Mouse (Mus musculus) embryonic facial prominence, embryonic 15.5 days (tissue): ENCODE measurements around the gene Fasn. TPM values are rescaled to one million over a fixed set of nuclear protein-coding genes. Genes with fewer than 3 reads are reported as not detected.

ENCODE experiments used
- ATAC-seq: fragments of 200-750 bp; cut with Nextera tagmentation; 2 replicates; pipeline ENCODE4 v1.8.0; 2017; ENCODE audit warnings: low read depth, moderate TSS enrichment; ENCODE audit not compliant: insufficient number of reproducible peaks, low FRiP score, low TSS enrichment
- H3K27ac ChIP-seq: fragments of 300-500 bp; sonication (generic); replicated peaks from 2 replicates; pipeline ENCODE4 v1.5.1; 2015; ENCODE audit warnings: mild to moderate bottlenecking, inconsistent platforms
- H3K27me3 ChIP-seq: fragments of 300-500 bp; sonication (generic); 2 replicates; pipeline ENCODE4 v1.6.1; 2015; ENCODE audit warnings: inconsistent platforms
- H3K36me3 ChIP-seq: fragments of 300-500 bp; sonication (generic); 2 replicates; pipeline ENCODE4 v1.6.1; 2015; ENCODE audit warnings: mild to moderate bottlenecking, inconsistent platforms
- H3K4me1 ChIP-seq: fragments of 300-500 bp; sonication (generic); 2 replicates; pipeline ENCODE4 v1.6.1; 2015; ENCODE audit warnings: inconsistent platforms
- H3K4me2 ChIP-seq: fragments of 300-500 bp; sonication (generic); replicated peaks from 2 replicates; pipeline ENCODE4 v1.6.1; 2015; ENCODE audit warnings: mild to moderate bottlenecking, inconsistent platforms
- H3K4me3 ChIP-seq: fragments of 300-500 bp; sonication (generic); replicated peaks from 2 replicates; pipeline ENCODE4 v1.5.1; 2015; ENCODE audit warnings: mild to moderate bottlenecking, inconsistent platforms
- H3K9ac ChIP-seq: fragments of 300-500 bp; sonication (generic); 2 replicates; pipeline ENCODE4 v1.6.1; 2015; ENCODE audit warnings: inconsistent platforms
- H3K9me3 ChIP-seq: fragments of 300-500 bp; sonication (generic); replicated peaks from 2 replicates; pipeline ENCODE4 v1.6.1; 2016; ENCODE audit warnings: inconsistent platforms
- WGBS: fragments of 180-500 bp; shearing (Covaris S2); methylation state at CpG from one replicate; pipeline ENCODE4 v1.1.7; 2015; 5-methylcytosine and 5-hydroxymethylcytosine counted together
- polyA plus RNA-seq: library from polyadenylated mRNA; unstranded; fragments of >200 nt; fragmentation: Nextera tagmentation; extraction: Ambion mirVana; gene quantifications from 2 replicates; pipeline ENCODE4 v1.2.1, GENCODE M21; 2015

The Fasn gene
- polyA plus RNA-seq, 1 experiment from 2014 or later: 46.2 TPM

DNA sequence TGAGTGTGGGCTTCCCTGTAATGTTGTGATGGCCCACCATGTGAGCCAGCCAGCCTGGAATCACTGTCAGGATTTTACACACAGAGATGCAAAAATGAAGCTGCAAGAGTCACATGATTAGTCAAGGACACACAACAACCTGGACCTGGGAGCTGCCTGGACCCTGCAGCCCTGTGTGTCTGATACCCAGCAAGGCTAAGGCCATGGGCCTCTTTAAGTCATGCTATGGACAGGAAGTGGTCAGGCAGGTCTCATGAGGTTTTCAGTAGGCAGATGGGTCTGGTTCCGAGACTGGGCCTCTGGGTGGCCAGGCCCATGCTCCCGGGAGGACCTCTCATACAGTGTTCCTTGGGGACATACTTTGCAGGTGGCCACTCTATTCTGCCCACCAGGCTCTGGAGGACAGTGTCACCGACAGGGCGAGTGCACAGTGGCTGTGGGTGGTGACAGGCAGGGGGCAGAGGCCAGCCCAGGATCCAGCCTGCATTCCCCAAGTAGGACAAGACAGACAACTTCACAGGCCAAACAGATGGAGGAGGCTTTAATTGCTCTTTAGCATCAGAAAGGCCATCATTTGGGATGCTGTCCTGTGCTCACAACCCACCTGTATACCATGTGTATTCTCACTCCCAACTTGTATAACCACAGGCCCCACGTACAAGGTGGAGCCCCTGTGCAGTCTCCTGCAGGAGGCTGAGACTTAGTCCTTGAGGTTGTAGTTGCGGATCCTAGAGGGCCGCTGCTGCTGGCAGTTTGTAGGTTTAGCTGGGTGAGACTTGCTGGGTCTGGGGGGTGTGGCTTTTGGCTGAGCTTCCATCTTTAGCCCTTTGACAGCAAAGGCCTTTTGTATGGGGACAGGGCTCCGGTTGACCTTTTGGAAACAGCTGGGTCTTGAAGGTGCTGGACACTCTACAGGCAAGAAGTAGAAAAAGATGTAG lies 1.9 kb upstream of the Fasn start:
- peaks cover 7% of the 10 kb centered on the region for H3K36me3 ChIP-seq
- WGBS: 89% methylated on average over 8 of the region's 8 CpGs
- peak overlapping the region; percentile 97; the same call in 1 of the 2 replicates for H3K27ac ChIP-seq

DNA sequence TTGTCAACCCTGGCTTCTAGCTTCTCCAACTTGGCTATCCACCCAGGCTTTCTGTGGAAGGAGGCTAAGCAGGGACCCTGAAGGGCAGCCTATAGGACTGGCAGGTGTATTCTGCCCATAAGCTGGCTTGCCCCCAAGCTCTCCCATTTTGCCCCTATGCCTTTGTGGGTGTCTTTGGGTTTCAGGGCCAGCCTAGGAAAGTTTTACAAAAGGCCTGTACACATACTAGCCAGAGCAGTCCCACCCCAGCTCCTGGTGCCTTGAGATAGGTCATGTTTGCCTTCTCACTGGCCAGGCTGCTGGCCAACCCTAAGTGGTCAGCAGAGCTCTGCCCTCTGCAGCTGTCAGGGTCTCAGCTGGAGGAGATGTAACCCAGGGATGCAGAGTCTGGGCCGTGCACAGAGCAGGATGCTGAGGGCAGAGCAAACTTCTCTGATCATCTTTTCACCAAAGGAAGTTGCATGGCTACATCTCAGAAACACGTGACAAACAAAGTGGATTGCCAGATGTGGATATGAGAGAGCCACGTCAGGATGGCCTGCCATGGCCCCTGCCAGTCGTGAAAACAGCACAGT lies 1.0 kb upstream of the Fasn start:
- peak overlapping the region; percentile 94 for H3K4me3 ChIP-seq
- no peaks in the 10 kb centered on the region for H3K9me3 ChIP-seq
- ATAC-seq: no peak
- H3K4me2 ChIP-seq: peak overlapping the region; percentile 82
- peak overlapping the region; percentile 97 for H3K27ac ChIP-seq
- peaks cover 34% of the 10 kb centered on the region for H3K4me1 ChIP-seq
- peaks cover 16% of the 10 kb centered on the region for H3K36me3 ChIP-seq
- 46% methylated on average over 4 of the region's 4 CpGs for WGBS
- no peaks in the 10 kb centered on the region for H3K27me3 ChIP-seq
- H3K9ac ChIP-seq: 0 out of 2 replicates have a peak overlapping the region, but pooled peaks have one; percentile 68

More for the DNA sequence above, 1.9 kb upstream of the Fasn start:
- H3K4me3 ChIP-seq: no peak overlapping the region
- ATAC-seq: no peak
- H3K9ac ChIP-seq: no peak overlapping the region
- H3K4me2 ChIP-seq: no peak overlapping the region
- H3K4me1 ChIP-seq: peaks cover 27% of the 10 kb centered on the region
- H3K27me3 ChIP-seq: no peaks in the 10 kb centered on the region
- H3K9me3 ChIP-seq: no peaks in the 10 kb centered on the region

- peak overlapping the region; percentile 68 for H3K9ac ChIP-seq
- peak overlapping the region; percentile 97 for H3K27ac ChIP-seq
- H3K4me3 ChIP-seq: peak overlapping the region; percentile 94
- H3K4me1 ChIP-seq: peaks cover 34% of the 10 kb centered on the region
- peak overlapping the region; percentile 82 for H3K4me2 ChIP-seq
- H3K36me3 ChIP-seq: peaks cover 22% of the 10 kb centered on the region
- ATAC-seq: no peak
- under 1% methylated on average over 20 of the region's 21 CpGs for WGBS
- no peaks in the 10 kb centered on the region for H3K27me3 ChIP-seq
- no peaks in the 10 kb centered on the region for H3K9me3 ChIP-seq
These were observed 491 bp upstream of the Fasn start for GRCm38 (mm10) chr11:120824787-120825288.

DNA sequence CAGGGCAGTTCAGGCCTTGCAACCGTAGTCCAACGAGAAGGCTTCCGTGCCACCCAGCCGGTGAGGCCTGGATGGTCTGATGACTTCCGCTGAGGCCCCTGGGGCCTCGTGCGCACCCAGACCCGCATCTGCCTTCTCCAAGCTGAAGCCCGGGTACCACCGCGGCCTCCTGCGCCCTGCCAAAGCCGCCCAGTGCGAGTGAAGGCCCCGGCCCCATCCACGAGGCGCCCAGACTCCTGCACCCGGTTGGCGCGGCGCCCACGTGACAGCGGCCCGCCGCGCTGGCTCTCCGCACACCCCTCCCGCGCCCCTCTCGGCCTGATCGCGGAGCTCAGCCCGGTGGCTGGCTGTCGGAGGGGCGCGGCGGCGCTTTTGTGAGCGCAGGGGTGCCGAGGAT lies 798 bp downstream of the Fasn start:
- H3K4me3 ChIP-seq: peak overlapping the region; percentile 94
- under 1% methylated on average over 40 of the region's 40 CpGs for WGBS
- H3K27ac ChIP-seq: peak overlapping the region; percentile 97
- H3K4me2 ChIP-seq: peak overlapping the region; percentile 82
- peaks cover 34% of the 10 kb centered on the region for H3K36me3 ChIP-seq
- H3K9ac ChIP-seq: peak overlapping the region; percentile 90
- peak; percentile 30; the same call in 1 of the 2 replicates for ATAC-seq
- H3K4me1 ChIP-seq: peaks cover 34% of the 10 kb centered on the region
- no peaks in the 10 kb centered on the region for H3K27me3 ChIP-seq
- H3K9me3 ChIP-seq: no peaks in the 10 kb centered on the region

DNA sequence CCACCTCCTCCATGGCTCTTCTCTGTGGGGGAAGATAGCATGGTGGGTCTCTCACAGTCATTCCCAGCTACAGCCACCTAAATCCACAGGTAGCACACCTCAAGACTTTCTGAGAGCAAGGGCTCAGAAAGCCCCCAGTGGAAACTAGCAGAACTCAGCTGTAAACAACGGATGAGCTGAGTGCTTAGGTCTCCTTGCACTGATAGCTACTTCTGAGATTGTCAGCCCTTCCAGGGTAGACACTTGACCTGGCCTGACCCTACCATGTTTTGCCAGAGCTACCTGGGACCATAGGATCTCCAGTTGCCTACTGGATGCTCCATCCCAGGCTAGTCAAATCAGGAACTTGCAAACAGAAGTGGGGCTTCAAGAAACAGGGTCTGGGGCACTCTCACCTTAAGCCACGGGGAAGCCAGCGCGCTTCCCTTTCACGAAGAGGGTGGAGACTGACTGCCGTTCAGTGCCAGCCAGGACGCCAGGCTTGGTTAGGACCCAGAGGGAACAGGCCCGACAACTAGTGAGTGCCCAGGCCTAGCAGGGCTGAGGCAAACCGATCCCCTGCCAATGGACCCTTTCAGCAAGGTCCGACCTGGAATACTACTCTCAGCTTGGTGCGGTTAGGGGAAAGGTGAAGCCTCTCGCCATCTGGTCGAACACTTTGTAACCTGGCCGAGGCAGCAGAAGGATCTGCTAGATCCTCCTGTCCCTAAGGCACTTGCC lies 1.4 kb downstream of the Fasn start:
- Histone ChIP-seq H3K27me3 (no peaks in the 10 kb centered on the region), H3K9me3 (no peaks in the 10 kb centered on the region), H3K27ac (peak overlapping the region; percentile 97), H3K4me3 (peak overlapping the region; percentile 94), H3K4me2 (peak overlapping the region; percentile 82), H3K9ac (peak overlapping the region; percentile 90), H3K36me3 (peaks cover 40% of the 10 kb centered on the region), H3K4me1 (peaks cover 34% of the 10 kb centered on the region)
- WGBS: 1% methylated on average over 14 of the region's 14 CpGs
- no peak for ATAC-seq

DNA sequence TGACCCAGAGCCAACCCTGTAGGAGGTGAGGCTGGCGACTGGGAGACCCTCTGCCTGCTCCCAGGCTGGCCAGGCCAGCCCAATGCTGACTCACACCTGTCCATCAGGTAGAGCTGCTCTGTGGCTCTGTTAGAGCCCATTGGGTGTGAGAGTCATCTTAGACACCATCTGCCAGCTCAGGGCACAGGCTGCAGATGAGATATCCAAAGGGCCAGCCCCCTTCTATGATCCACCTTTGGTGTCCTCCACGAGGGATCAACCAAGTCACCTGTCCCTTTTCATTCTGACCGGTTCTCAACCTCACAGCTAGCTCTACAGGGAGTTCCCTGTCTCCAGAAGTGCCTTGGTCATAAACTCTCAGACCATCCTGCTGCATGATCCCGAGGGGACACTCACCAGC lies 2.0 kb downstream of the Fasn start:
- H3K4me1 ChIP-seq: peaks cover 34% of the 10 kb centered on the region
- peak overlapping the region; percentile 82 for H3K4me2 ChIP-seq
- 51% methylated on average over 4 of the region's 4 CpGs for WGBS
- no peak overlapping the region for H3K27ac ChIP-seq
- H3K9me3 ChIP-seq: no peaks in the 10 kb centered on the region
- no peaks in the 10 kb centered on the region for H3K27me3 ChIP-seq
- peak overlapping the region; percentile 94 for H3K4me3 ChIP-seq
- ATAC-seq: no peak
- H3K36me3 ChIP-seq: peaks cover 47% of the 10 kb centered on the region
- peak overlapping the region; percentile 90; the same call in 1 of the 2 replicates for H3K9ac ChIP-seq

- peaks cover 57% of the 10 kb centered on the region for H3K36me3 ChIP-seq
- H3K27ac ChIP-seq: no peak overlapping the region
- H3K4me1 ChIP-seq: peaks cover 34% of the 10 kb centered on the region
- no peaks in the 10 kb centered on the region for H3K9me3 ChIP-seq
- H3K4me3 ChIP-seq: peak overlapping the region; percentile 94
- peak overlapping the region; percentile 82 for H3K4me2 ChIP-seq
- 74% methylated on average over 14 of the region's 14 CpGs for WGBS
- H3K27me3 ChIP-seq: no peaks in the 10 kb centered on the region
- peak overlapping the region; percentile 4; the same call in 1 of the 2 replicates for H3K9ac ChIP-seq
- no peak for ATAC-seq
These were observed 3.0 kb downstream of the Fasn start for GRCm38 (mm10) chr11:120821076-120821922.

DNA sequence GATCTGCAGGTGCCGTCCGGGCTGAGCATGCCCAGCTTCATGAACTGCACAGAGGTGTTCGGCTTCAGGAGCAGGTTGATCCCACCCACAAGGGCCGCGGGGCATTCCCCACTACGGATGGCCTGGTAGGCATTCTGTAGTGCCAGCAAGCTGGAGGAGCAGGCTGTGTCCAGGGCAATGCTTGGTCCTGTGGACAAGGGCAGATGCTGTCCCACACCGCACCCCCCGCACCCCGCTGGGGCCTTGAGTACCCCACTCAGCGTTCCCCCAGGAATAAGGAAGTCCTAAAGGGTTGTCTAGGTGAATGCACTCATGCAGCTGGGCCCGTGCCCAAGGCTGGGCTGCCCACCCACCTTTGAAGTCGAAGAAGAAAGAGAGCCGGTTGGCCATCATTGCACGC lies 3.8 kb downstream of the Fasn start:
- no peaks in the 10 kb centered on the region for H3K27me3 ChIP-seq
- H3K36me3 ChIP-seq: peaks cover 65% of the 10 kb centered on the region
- H3K4me3 ChIP-seq: no peak overlapping the region
- 90% methylated on average over 14 of the region's 14 CpGs for WGBS
- H3K27ac ChIP-seq: no peak overlapping the region
- no peak overlapping the region for H3K4me2 ChIP-seq
- H3K9ac ChIP-seq: no peak overlapping the region
- ATAC-seq: no peak
- peaks cover 34% of the 10 kb centered on the region for H3K4me1 ChIP-seq
- H3K9me3 ChIP-seq: no peaks in the 10 kb centered on the region

DNA sequence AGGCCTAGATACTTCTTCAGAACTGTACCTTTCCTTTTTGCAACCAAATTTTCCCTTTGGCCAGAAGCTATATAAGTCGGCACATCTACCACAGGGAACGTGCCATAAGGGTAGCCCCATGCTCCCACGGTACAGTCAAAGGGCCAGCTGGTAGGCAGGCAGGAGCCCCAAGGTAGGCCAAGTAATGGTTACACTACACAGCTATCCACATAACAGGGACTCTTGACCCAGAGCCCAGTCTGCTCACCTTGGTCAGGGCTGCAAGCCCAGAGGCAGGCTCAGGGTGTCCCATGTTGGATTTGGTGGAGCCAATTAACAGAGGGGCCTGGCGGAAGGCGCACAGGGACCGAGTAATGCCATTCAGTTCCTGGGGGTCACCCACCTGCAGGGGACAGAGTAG lies 4.8 kb downstream of the Fasn start:
- peaks cover 27% of the 10 kb centered on the region for H3K4me1 ChIP-seq
- H3K27ac ChIP-seq: no peak overlapping the region
- no peaks in the 10 kb centered on the region for H3K9me3 ChIP-seq
- no peak overlapping the region for H3K9ac ChIP-seq
- peaks cover 74% of the 10 kb centered on the region for H3K36me3 ChIP-seq
- no peak overlapping the region for H3K4me2 ChIP-seq
- WGBS: 94% methylated on average over 6 of the region's 6 CpGs
- no peak for ATAC-seq
- H3K4me3 ChIP-seq: no peak overlapping the region
- no peaks in the 10 kb centered on the region for H3K27me3 ChIP-seq

- H3K4me3 ChIP-seq: no peak overlapping the region
- no peaks in the 10 kb centered on the region for H3K27me3 ChIP-seq
- ATAC-seq: no peak
- peaks cover 27% of the 10 kb centered on the region for H3K4me1 ChIP-seq
- 96% methylated on average over 13 of the region's 13 CpGs for WGBS
- H3K9me3 ChIP-seq: no peaks in the 10 kb centered on the region
- no peak overlapping the region for H3K4me2 ChIP-seq
- H3K36me3 ChIP-seq: peaks cover 87% of the 10 kb centered on the region
- no peak overlapping the region for H3K27ac ChIP-seq
- H3K9ac ChIP-seq: no peak overlapping the region
These were observed 6.1 kb downstream of the Fasn start for GRCm38 (mm10) chr11:120818251-120818650.
